Mouse (Mus musculus): Measurements from ENCODE around the gene Cdhr3. TPM values are rescaled to one million over a fixed set of nuclear protein-coding genes. Genes with fewer than 3 reads are reported as not detected.
A peak's percentile ranks its signal among the peaks of the same experiment; 100 is the strongest.

Gene Cdhr3
- 1 to 10 TPM in 1 of 2 experiments, under 1 TPM in 1; 0.69 to 1.4 TPM for total RNA-seq (2021)
- long read RNA-seq, experiment 1, partial matches to known transcripts = 0 of 1 reads
- long read RNA-seq, experiment 1, other reads (novel, unspliced or antisense) = 1 of 1 reads
- long read RNA-seq, experiment 2 = 0 reads

- H3K4me3 ChIP-seq = no peak within 1 kb of the TSS
- no peak for TF ChIP-seq CTCF (IDR thresholded peaks at IDR 0.05)
- intact Hi-C loops (cut with DNase I) = no loop called here
These were observed at the start of gene Cdhr3 for GRCm38 (mm10) chr12:33092775-33093174. Gene Cdhr3 (minus strand): TSS chr12:33092875.

GRCm38 (mm10) chr12:33139083-33139482 is 46.4 kb upstream of the Cdhr3 start:
- H3K27ac ChIP-seq = peak overlapping the region; percentile 85
- TF ChIP-seq CTCF (IDR thresholded peaks at IDR 0.05) = no peak
- intact Hi-C loops (cut with DNase I) = no loop called here
- DNase-seq = peak; percentile 73
- H3K4me3 ChIP-seq = peak overlapping the region; percentile 35

More at GRCm38 (mm10) chr12:33092775-33093174, at the start of gene Cdhr3:
- no peak for DNase-seq
- H3K27ac ChIP-seq = no peak within 1 kb of the TSS

- DNase-seq = no peak
- Histone ChIP-seq H3K27ac (peak overlapping the region; percentile 85; the same call in 1 of the 2 replicates), H3K4me3 (no peak overlapping the region)
- TF ChIP-seq CTCF (IDR thresholded peaks at IDR 0.05) = no peak
- intact Hi-C loops (cut with DNase I) = no loop called here
These were observed 45.2 kb upstream of the Cdhr3 start for GRCm38 (mm10) chr12:33137857-33138256.

GRCm38 (mm10) chr12:33131796-33132195 is 39.1 kb upstream of the Cdhr3 start:
- TF ChIP-seq CTCF (IDR thresholded peaks at IDR 0.05) = no peak
- intact Hi-C loops (cut with DNase I) = no loop called here
- DNase-seq = no peak
- Histone ChIP-seq H3K4me3 (no peak overlapping the region), H3K27ac (no peak overlapping the region)

GRCm38 (mm10) chr12:33130401-33130800 is 37.7 kb upstream of the Cdhr3 start:
- Histone ChIP-seq H3K27ac (no peak overlapping the region), H3K4me3 (no peak overlapping the region)
- DNase-seq = no peak
- no peak for TF ChIP-seq CTCF (IDR thresholded peaks at IDR 0.05)
- intact Hi-C loops (cut with DNase I) = no loop called here

- DNase-seq = peak; percentile 54
- H3K27ac ChIP-seq = peak overlapping the region; percentile 35; the same call in 1 of the 2 replicates
- intact Hi-C loops (cut with DNase I) = no loop called here
- no peak overlapping the region for H3K4me3 ChIP-seq
- TF ChIP-seq CTCF (IDR thresholded peaks at IDR 0.05) = no peak
These were observed 36.7 kb upstream of the Cdhr3 start for GRCm38 (mm10) chr12:33129410-33129809.

GRCm38 (mm10) chr12:33128702-33129101 is 36.0 kb upstream of the Cdhr3 start:
- intact Hi-C loops (cut with DNase I) = no loop called here
- peak overlapping the region; percentile 35 for H3K27ac ChIP-seq
- TF ChIP-seq CTCF (IDR thresholded peaks at IDR 0.05) = no peak
- no peak overlapping the region; the same call in 1 of the 2 replicates for H3K4me3 ChIP-seq
- no peak for DNase-seq

GRCm38 (mm10) chr12:33128121-33128520 is 35.4 kb upstream of the Cdhr3 start:
- TF ChIP-seq CTCF (IDR thresholded peaks at IDR 0.05) = no peak
- H3K27ac ChIP-seq = no peak overlapping the region
- H3K4me3 ChIP-seq = no peak overlapping the region
- DNase-seq = no peak
- intact Hi-C loops (cut with DNase I) = no loop called here

- no peak overlapping the region for H3K27ac ChIP-seq
- DNase-seq = no peak
- intact Hi-C loops (cut with DNase I) = no loop called here
- no peak overlapping the region for H3K4me3 ChIP-seq
- TF ChIP-seq CTCF (IDR thresholded peaks at IDR 0.05) = no peak
These were observed 33.6 kb upstream of the Cdhr3 start for GRCm38 (mm10) chr12:33126243-33126642.

GRCm38 (mm10) chr12:33125594-33126227 is 33.0 kb upstream of the Cdhr3 start:
- DNase-seq = no peak

GRCm38 (mm10) chr12:33118624-33119301 is 26.1 kb upstream of the Cdhr3 start:
- Histone ChIP-seq H3K4me3 (no peak overlapping the region), H3K27ac (no peak overlapping the region)
- intact Hi-C loops (cut with DNase I) = no loop called here
- TF ChIP-seq CTCF (IDR thresholded peaks at IDR 0.05) = no peak
- no peak for DNase-seq

More at GRCm38 (mm10) chr12:33125594-33126227, 33.0 kb upstream of the Cdhr3 start:
- intact Hi-C loops (cut with DNase I) = no loop called here
- no peak overlapping the region for H3K4me3 ChIP-seq
- TF ChIP-seq CTCF (IDR thresholded peaks at IDR 0.05) = no peak
- no peak overlapping the region for H3K27ac ChIP-seq

- intact Hi-C loops (cut with DNase I) = loop anchor here (5.0 kb wide), 1 partner anchor 199 kb away; no protein-coding TSS in a partner anchor
- Histone ChIP-seq H3K4me3 (peak overlapping the region; percentile 44), H3K27ac (peak overlapping the region; percentile 72)
- peak; percentile 42 for DNase-seq
- TF ChIP-seq CTCF (IDR thresholded peaks at IDR 0.05) = no peak
These were observed 18.3 kb upstream of the Cdhr3 start for GRCm38 (mm10) chr12:33110894-33111471.

GRCm38 (mm10) chr12:33109531-33109930 is 16.9 kb upstream of the Cdhr3 start:
- peak; percentile 75 for TF ChIP-seq CTCF (IDR thresholded peaks at IDR 0.05)
- no peak overlapping the region for H3K4me3 ChIP-seq
- peak; percentile 49 for DNase-seq
- H3K27ac ChIP-seq = no peak overlapping the region
- intact Hi-C loops (cut with DNase I) = loop anchor here (1.0 kb wide), 1 partner anchor 82 kb away; no protein-coding TSS in a partner anchor

All from gastrocnemius, adult 2 months (tissue).